Mouse (Mus musculus): ENCODE measurements around the gene Prdm11. TPM values are rescaled to one million over a fixed set of nuclear protein-coding genes. Genes with fewer than 3 reads are reported as not detected.

The Prdm11 gene
- polyA plus RNA-seq, 1 experiment from 2014 or later = 4.6 TPM

DNA sequence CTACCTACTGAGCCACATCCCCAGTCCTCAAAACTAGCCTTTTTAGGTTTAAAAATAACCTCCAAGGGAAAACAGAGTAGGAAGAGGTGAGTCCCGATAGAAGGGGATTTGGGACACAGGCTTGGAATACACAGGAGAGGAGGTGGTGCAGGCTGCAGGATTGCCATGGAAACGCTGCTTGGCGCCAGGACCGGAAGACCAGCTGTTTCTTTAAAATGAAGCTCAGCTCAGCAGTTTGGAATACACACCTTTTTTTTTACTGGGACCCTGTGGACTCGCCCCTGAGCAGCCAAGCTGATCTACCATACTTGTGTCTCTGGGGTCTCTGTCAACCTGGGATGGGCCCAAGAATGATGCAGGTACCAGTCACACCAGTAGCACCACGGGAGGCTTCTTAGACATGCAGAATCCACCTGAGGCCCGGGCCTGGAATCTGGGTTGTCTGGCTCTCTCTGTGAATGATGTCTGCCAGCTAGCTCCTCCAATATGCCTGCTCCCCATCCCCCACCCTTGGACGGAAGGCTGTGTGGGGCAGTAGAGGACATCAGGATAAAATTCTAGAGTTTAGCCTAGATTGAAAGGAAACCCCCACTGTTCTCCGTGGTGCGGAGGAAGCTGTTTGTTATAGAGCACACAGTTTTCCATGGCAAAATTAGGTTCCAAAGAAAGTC is 111.5 kb downstream of the Prdm11 start:
- no peaks in the 10 kb centered on the region for H3K36me3 ChIP-seq (ENCODE audit: control insufficient read depth, insufficient read depth, low read length)
- H3K9ac ChIP-seq (ENCODE audit: low read depth, low read length) = no peak overlapping the region
- WGBS = 20% methylated on average over 10 of the region's 10 CpGs
- no peak for ATAC-seq (ENCODE audit: low read depth)
- H3K27me3 ChIP-seq (replicated peaks; ENCODE audit: control insufficient read depth, insufficient read depth, low read length) = no peaks in the 10 kb centered on the region
- no peak overlapping the region for H3K27ac ChIP-seq (replicated peaks; ENCODE audit: low read depth, low read length)
- no peaks in the 10 kb centered on the region for H3K9me3 ChIP-seq (ENCODE audit: control insufficient read depth, low read length)
- H3K4me2 ChIP-seq (ENCODE audit: low read depth, low read length) = no peak overlapping the region
- H3K4me1 ChIP-seq (ENCODE audit: control insufficient read depth, insufficient read depth, low read length) = peaks cover 6% of the 10 kb centered on the region
- H3K4me3 ChIP-seq (ENCODE audit: low read depth, low read length) = no peak overlapping the region
- DNase-seq (ENCODE audit: low spot score) = peak; percentile 29

GRCm38 (mm10) chr2:92933379-92933778 is 112.6 kb downstream of the Prdm11 start:
- 85% methylated on average over 6 of the region's 6 CpGs for WGBS
- H3K9ac ChIP-seq (ENCODE audit: low read depth, low read length) = no peak overlapping the region
- H3K36me3 ChIP-seq (ENCODE audit: control insufficient read depth, insufficient read depth, low read length) = no peaks in the 10 kb centered on the region
- ATAC-seq (ENCODE audit: low read depth) = no peak
- DNase-seq (ENCODE audit: low spot score) = no peak
- no peak overlapping the region for H3K4me3 ChIP-seq (ENCODE audit: low read depth, low read length)
- no peaks in the 10 kb centered on the region for H3K27me3 ChIP-seq (replicated peaks; ENCODE audit: control insufficient read depth, insufficient read depth, low read length)
- no peak overlapping the region for H3K27ac ChIP-seq (replicated peaks; ENCODE audit: low read depth, low read length)
- H3K4me1 ChIP-seq (ENCODE audit: control insufficient read depth, insufficient read depth, low read length) = peaks cover 6% of the 10 kb centered on the region
- H3K4me2 ChIP-seq (ENCODE audit: low read depth, low read length) = no peak overlapping the region
- H3K9me3 ChIP-seq (ENCODE audit: control insufficient read depth, low read length) = no peaks in the 10 kb centered on the region

- H3K27me3 ChIP-seq (replicated peaks; ENCODE audit: control insufficient read depth, insufficient read depth, low read length) = no peaks in the 10 kb centered on the region
- WGBS = 59% methylated on average over 7 of the region's 7 CpGs
- H3K27ac ChIP-seq (replicated peaks; ENCODE audit: low read depth, low read length) = no peak overlapping the region
- H3K9me3 ChIP-seq (ENCODE audit: control insufficient read depth, low read length) = no peaks in the 10 kb centered on the region
- no peaks in the 10 kb centered on the region for H3K36me3 ChIP-seq (ENCODE audit: control insufficient read depth, insufficient read depth, low read length)
- peaks cover 6% of the 10 kb centered on the region for H3K4me1 ChIP-seq (ENCODE audit: control insufficient read depth, insufficient read depth, low read length)
- no peak overlapping the region for H3K9ac ChIP-seq (ENCODE audit: low read depth, low read length)
- ATAC-seq (ENCODE audit: low read depth) = no peak
- no peak for DNase-seq (ENCODE audit: low spot score)
- H3K4me2 ChIP-seq (ENCODE audit: low read depth, low read length) = no peak overlapping the region
- H3K4me3 ChIP-seq (ENCODE audit: low read depth, low read length) = no peak overlapping the region
These were observed 114.9 kb downstream of the Prdm11 start for GRCm38 (mm10) chr2:92931061-92931460.

GRCm38 (mm10) chr2:92929696-92930095 is 116.3 kb downstream of the Prdm11 start:
- H3K9ac ChIP-seq (ENCODE audit: low read depth, low read length) = no peak overlapping the region
- no peaks in the 10 kb centered on the region for H3K27me3 ChIP-seq (replicated peaks; ENCODE audit: control insufficient read depth, insufficient read depth, low read length)
- WGBS = 71% methylated on average over 5 of the region's 5 CpGs
- H3K36me3 ChIP-seq (ENCODE audit: control insufficient read depth, insufficient read depth, low read length) = no peaks in the 10 kb centered on the region
- peaks cover 3% of the 10 kb centered on the region for H3K4me1 ChIP-seq (ENCODE audit: control insufficient read depth, insufficient read depth, low read length)
- no peaks in the 10 kb centered on the region for H3K9me3 ChIP-seq (ENCODE audit: control insufficient read depth, low read length)
- ATAC-seq (ENCODE audit: low read depth) (no peak), DNase-seq (ENCODE audit: low spot score) (no peak)
- H3K27ac ChIP-seq (replicated peaks; ENCODE audit: low read depth, low read length) = no peak overlapping the region
- no peak overlapping the region for H3K4me3 ChIP-seq (ENCODE audit: low read depth, low read length)
- no peak overlapping the region for H3K4me2 ChIP-seq (ENCODE audit: low read depth, low read length)

DNA sequence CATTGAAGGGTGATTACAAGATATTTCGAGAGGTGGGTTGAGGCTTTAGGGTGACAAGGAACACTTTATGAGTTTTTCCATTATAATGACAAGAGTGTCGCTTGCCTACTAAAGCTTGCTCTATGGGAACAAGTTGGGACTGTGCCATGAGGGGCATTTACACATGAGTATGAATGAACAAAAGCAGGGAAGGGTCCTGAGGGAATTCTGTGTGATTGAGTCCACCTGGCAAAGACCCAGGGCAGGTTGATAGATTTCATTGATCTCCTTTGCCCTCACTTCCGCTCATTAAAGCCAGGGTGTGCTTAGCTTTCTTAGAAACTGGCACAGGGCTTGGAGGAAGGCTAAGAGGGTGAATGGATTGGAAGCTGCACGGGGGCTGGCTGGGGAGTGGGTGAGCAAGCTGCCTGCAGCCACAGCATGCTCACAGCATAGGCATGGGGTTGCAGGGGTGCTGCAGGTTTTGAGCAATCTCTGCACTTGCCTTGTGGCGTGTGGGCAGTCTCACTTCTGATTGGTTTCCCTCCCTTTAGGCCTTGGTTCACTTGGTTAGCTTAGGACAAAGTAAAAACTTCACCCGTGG is 121.2 kb downstream of the Prdm11 start:
- H3K4me2 ChIP-seq (ENCODE audit: low read depth, low read length) = no peak overlapping the region
- no peak overlapping the region for H3K9ac ChIP-seq (ENCODE audit: low read depth, low read length)
- H3K9me3 ChIP-seq (ENCODE audit: control insufficient read depth, low read length) = no peaks in the 10 kb centered on the region
- no peak for DNase-seq (ENCODE audit: low spot score)
- H3K4me1 ChIP-seq (ENCODE audit: control insufficient read depth, insufficient read depth, low read length) = no peaks in the 10 kb centered on the region
- H3K27me3 ChIP-seq (replicated peaks; ENCODE audit: control insufficient read depth, insufficient read depth, low read length) = no peaks in the 10 kb centered on the region
- ATAC-seq (ENCODE audit: low read depth) = no peak
- H3K36me3 ChIP-seq (ENCODE audit: control insufficient read depth, insufficient read depth, low read length) = no peaks in the 10 kb centered on the region
- H3K27ac ChIP-seq (replicated peaks; ENCODE audit: low read depth, low read length) = no peak overlapping the region
- 62% methylated on average over 6 of the region's 6 CpGs for WGBS
- H3K4me3 ChIP-seq (ENCODE audit: low read depth, low read length) = no peak overlapping the region

DNA sequence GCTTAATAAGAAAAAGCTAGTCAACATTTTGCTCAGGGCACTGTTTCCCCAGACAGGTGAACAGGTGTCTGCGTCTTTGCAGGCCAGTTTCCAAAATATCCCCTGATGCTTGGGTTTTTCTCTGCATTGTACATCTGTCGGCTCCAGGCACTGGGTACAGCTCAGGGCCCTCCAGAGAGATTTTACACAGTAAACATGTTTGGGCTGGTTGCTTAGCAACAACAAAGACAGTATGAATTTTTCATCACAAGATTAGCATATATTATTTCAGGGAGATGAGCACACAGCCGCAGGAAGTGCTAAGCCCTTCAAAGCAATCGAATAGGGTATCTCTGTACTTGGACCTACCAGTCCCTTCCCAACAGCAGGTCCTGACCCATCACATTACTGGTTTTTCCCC is 125.3 kb downstream of the Prdm11 start:
- no peak for ATAC-seq (ENCODE audit: low read depth)

GRCm38 (mm10) chr2:92917405-92918142 is 128.4 kb downstream of the Prdm11 start:
- H3K27me3 ChIP-seq (replicated peaks; ENCODE audit: control insufficient read depth, insufficient read depth, low read length) = peaks cover 30% of the 10 kb centered on the region
- H3K27ac ChIP-seq (replicated peaks; ENCODE audit: low read depth, low read length) = no peak overlapping the region
- ATAC-seq (ENCODE audit: low read depth) = no peak
- no peak overlapping the region for H3K9ac ChIP-seq (ENCODE audit: low read depth, low read length)
- H3K4me1 ChIP-seq (ENCODE audit: control insufficient read depth, insufficient read depth, low read length) = peaks cover 17% of the 10 kb centered on the region
- H3K4me3 ChIP-seq (ENCODE audit: low read depth, low read length) = no peak overlapping the region
- whole genome bisulfite sequencing = 45% methylated on average over 7 of the region's 7 CpGs
- no peaks in the 10 kb centered on the region for H3K9me3 ChIP-seq (ENCODE audit: control insufficient read depth, low read length)
- H3K36me3 ChIP-seq (ENCODE audit: control insufficient read depth, insufficient read depth, low read length) = no peaks in the 10 kb centered on the region
- no peak overlapping the region for H3K4me2 ChIP-seq (ENCODE audit: low read depth, low read length)
- no peak for DNase-seq (ENCODE audit: low spot score)

More for the DNA sequence above, 125.3 kb downstream of the Prdm11 start:
- WGBS = 77% methylated on average over 4 of the region's 4 CpGs
- H3K4me3 ChIP-seq (ENCODE audit: low read depth, low read length) = no peak overlapping the region
- H3K4me1 ChIP-seq (ENCODE audit: control insufficient read depth, insufficient read depth, low read length) = peaks cover 10% of the 10 kb centered on the region
- H3K36me3 ChIP-seq (ENCODE audit: control insufficient read depth, insufficient read depth, low read length) = no peaks in the 10 kb centered on the region
- no peak overlapping the region for H3K9ac ChIP-seq (ENCODE audit: low read depth, low read length)
- peaks cover 7% of the 10 kb centered on the region; the same call in 1 of the 2 replicates for H3K27me3 ChIP-seq (replicated peaks; ENCODE audit: control insufficient read depth, insufficient read depth, low read length)
- peak; percentile 34 for DNase-seq (ENCODE audit: low spot score)
- no peaks in the 10 kb centered on the region for H3K9me3 ChIP-seq (ENCODE audit: control insufficient read depth, low read length)
- H3K27ac ChIP-seq (replicated peaks; ENCODE audit: low read depth, low read length) = no peak overlapping the region
- H3K4me2 ChIP-seq (ENCODE audit: low read depth, low read length) = no peak overlapping the region

DNA sequence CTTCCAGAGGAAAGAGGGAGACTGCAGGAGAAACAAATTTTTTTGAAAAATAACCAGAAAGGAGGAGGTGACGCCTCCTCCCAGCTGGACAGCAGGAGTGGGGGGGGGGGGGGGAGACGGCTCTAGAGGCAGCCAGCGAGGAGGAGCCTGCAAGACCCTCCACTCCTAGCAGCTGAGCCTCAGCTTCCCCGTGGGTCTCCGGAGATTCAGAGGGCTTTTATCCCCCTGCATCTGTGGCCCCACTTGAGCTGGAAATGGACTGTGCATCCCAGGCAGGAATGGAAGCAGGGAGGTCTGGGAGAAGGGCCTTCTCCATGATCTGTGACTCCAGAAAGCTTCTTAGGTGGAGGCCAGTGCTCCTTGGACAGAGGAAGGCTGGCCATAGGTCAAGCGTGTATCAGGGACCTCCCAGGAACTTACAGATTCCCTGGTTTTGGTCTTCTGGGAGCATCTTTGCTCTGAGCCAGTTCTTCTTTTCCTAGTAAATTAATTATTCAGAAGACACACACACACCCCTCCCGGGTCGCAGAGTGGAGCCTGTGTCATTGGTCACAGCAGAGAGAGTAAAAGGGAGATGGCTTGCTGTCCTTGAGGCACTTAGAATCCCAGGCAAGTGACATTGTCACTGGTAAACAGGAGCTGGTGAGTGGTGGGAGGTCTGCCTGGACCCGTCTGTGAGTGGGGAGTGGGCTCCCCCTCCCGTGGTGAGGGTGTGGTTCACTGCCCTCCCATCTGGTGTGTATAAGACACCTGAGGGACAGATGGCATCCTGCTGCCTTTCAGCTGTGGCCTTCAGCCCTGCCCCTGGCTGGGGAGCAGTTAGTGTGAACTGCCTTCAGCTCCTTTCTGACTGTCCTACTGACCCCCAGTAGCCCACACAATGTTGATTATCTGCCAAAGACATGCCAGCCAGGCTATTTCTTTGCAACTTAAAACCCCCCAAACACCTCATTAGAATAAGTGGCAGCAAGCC is 130.0 kb downstream of the Prdm11 start:
- Histone ChIP-seq H3K27ac (replicated peaks; ENCODE audit: low read depth, low read length) (no peak overlapping the region), H3K27me3 (replicated peaks; ENCODE audit: control insufficient read depth, insufficient read depth, low read length) (peaks cover 30% of the 10 kb centered on the region), H3K9me3 (ENCODE audit: control insufficient read depth, low read length) (no peaks in the 10 kb centered on the region), H3K4me1 (ENCODE audit: control insufficient read depth, insufficient read depth, low read length) (peaks cover 17% of the 10 kb centered on the region), H3K36me3 (ENCODE audit: control insufficient read depth, insufficient read depth, low read length) (no peaks in the 10 kb centered on the region), H3K4me2 (ENCODE audit: low read depth, low read length) (peak overlapping the region; percentile 87), H3K4me3 (ENCODE audit: low read depth, low read length) (peak overlapping the region; percentile 44), H3K9ac (ENCODE audit: low read depth, low read length) (peak overlapping the region; percentile 62)
- ATAC-seq (ENCODE audit: low read depth) (0 out of 2 replicates have a peak, but pooled peaks have one; percentile 22), DNase-seq (ENCODE audit: low spot score) (no peak)
- 13% methylated on average over 8 of the region's 10 CpGs for WGBS
